Mouse (Mus musculus): Measurements from ENCODE around the gene Thtpa. TPM values are rescaled to one million over a fixed set of nuclear protein-coding genes. Genes with fewer than 3 reads are reported as not detected.

The Thtpa gene
- polyA plus RNA-seq, 1 experiment from 2014 or later = 16.4 TPM

GRCm38 (mm10) chr14:55081105-55081504 is 13.5 kb upstream of the Thtpa start:
- 22% methylated on average over 5 of the region's 5 CpGs for WGBS
- H3K9me3 ChIP-seq = no peaks in the 10 kb centered on the region
- no peak overlapping the region for H3K27ac ChIP-seq
- H3K4me1 ChIP-seq = peaks cover 33% of the 10 kb centered on the region
- no peaks in the 10 kb centered on the region for H3K36me3 ChIP-seq
- no peak for DNase-seq (ENCODE audit: low spot score)
- H3K4me3 ChIP-seq = no peak overlapping the region
- peaks cover 30% of the 10 kb centered on the region for H3K27me3 ChIP-seq (ENCODE audit: insufficient read depth, poor library complexity, severe bottlenecking)

- no peak for DNase-seq (ENCODE audit: low spot score)
- H3K36me3 ChIP-seq = no peaks in the 10 kb centered on the region
- H3K4me3 ChIP-seq = no peak overlapping the region
- H3K4me1 ChIP-seq = peaks cover 37% of the 10 kb centered on the region
- H3K9me3 ChIP-seq = no peaks in the 10 kb centered on the region
- peaks cover 8% of the 10 kb centered on the region; the same call in 1 of the 2 replicates for H3K27me3 ChIP-seq (ENCODE audit: insufficient read depth, poor library complexity, severe bottlenecking)
- no peak overlapping the region for H3K27ac ChIP-seq
- whole genome bisulfite sequencing = 68% methylated on average over 6 of the region's 6 CpGs
Observed at GRCm38 (mm10) chr14:55083481-55083880, 11.1 kb upstream of the Thtpa start.

DNA sequence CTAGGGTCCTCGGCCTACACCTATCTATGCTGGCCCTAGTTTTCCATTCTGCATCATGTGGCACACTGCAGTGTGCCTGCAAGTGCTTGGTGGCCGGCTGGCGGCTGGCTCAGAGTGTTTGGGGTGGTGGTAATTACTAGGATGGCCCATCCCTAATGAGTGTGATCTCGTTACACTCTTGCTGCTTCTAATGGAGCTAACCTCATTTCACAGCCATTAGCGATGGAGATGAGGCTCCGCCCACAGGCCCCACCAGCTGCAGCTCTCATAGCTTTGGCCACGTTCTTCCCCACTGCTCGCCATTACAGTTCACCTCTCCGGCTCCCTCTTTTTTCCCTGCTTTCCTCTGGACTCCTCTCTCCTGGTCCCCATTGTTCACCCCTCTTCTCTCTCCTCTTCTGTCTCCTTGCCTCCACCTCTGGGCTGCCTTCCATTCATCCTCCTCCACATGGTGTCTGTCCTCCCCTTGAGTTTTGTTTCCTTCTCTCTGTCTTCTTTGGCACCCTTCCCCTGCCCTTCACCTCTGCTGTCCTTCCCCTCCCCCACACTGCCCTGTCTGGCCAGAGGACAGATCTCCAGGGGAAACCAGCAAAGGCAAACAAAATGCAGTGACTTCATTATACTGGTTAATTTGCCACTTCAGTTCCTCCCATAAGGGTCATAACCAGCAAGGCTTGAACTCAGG is 9.1 kb upstream of the Thtpa start:
- Histone ChIP-seq H3K9me3 (no peaks in the 10 kb centered on the region), H3K4me3 (no peak overlapping the region), H3K27me3 (ENCODE audit: insufficient read depth, poor library complexity, severe bottlenecking) (no peaks in the 10 kb centered on the region), H3K36me3 (no peaks in the 10 kb centered on the region), H3K27ac (no peak overlapping the region), H3K4me1 (peaks cover 37% of the 10 kb centered on the region)
- 47% methylated on average over 9 of the region's 9 CpGs for WGBS
- no peak for DNase-seq (ENCODE audit: low spot score)

- Histone ChIP-seq H3K36me3 (no peaks in the 10 kb centered on the region), H3K4me3 (no peak overlapping the region), H3K27me3 (ENCODE audit: insufficient read depth, poor library complexity, severe bottlenecking) (no peaks in the 10 kb centered on the region), H3K27ac (no peak overlapping the region), H3K4me1 (peaks cover 42% of the 10 kb centered on the region), H3K9me3 (no peaks in the 10 kb centered on the region)
- DNase-seq (ENCODE audit: low spot score) = no peak
- 85% methylated on average over 6 of the region's 6 CpGs for WGBS
Observed at GRCm38 (mm10) chr14:55086009-55086514, 8.5 kb upstream of the Thtpa start.

GRCm38 (mm10) chr14:55089199-55089947 is 5.2 kb upstream of the Thtpa start:
- H3K4me1 ChIP-seq = peaks cover 53% of the 10 kb centered on the region
- no peak overlapping the region for H3K4me3 ChIP-seq
- WGBS = 43% methylated on average over 13 of the region's 13 CpGs
- no peaks in the 10 kb centered on the region for H3K36me3 ChIP-seq
- H3K27me3 ChIP-seq (ENCODE audit: insufficient read depth, poor library complexity, severe bottlenecking) = no peaks in the 10 kb centered on the region; the same call in 1 of the 2 replicates
- no peaks in the 10 kb centered on the region for H3K9me3 ChIP-seq
- peak overlapping the region; percentile 59; the same call in 1 of the 2 replicates for H3K27ac ChIP-seq
- DNase-seq (ENCODE audit: low spot score) = no peak

DNA sequence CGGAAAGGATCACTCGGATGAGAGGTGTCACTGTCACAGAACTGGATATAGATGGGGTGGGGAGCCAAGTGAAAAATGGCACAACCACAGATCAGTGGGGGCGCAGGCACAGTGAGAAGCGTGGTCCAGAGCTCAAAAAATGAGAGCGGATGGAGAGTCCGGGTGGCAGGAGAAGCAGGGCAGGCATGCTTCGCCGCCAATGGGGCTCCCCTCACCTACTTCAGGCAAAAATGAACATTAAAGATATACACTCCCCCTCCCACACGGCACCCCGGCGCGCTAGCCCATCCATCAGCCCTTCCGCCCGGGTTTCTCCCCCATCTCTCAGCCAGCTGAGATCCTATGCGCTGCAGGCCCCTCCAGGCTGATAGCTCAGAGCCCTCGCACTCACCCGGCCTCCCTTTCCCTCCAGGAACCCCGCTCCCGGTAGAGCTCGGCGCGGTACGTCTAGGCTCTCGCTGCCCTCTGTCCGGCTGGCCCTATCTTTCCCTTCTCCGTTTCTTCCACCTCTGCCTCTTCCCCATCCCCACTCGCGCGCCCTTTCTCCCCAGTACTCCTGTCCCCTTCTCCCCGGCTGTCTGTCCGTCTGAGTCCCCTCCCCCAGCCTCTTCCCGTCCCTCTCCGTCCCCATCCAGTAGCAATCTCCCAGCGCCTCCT is 3.2 kb upstream of the Thtpa start:
- peak overlapping the region; percentile 87 for H3K27ac ChIP-seq
- H3K4me1 ChIP-seq = peaks cover 55% of the 10 kb centered on the region
- no peaks in the 10 kb centered on the region; the same call in 1 of the 2 replicates for H3K27me3 ChIP-seq (ENCODE audit: insufficient read depth, poor library complexity, severe bottlenecking)
- no peak for DNase-seq (ENCODE audit: low spot score)
- peak overlapping the region; percentile 74 for H3K4me3 ChIP-seq
- no peaks in the 10 kb centered on the region for H3K9me3 ChIP-seq
- 5% methylated on average over 34 of the region's 34 CpGs for WGBS
- no peaks in the 10 kb centered on the region for H3K36me3 ChIP-seq

DNA sequence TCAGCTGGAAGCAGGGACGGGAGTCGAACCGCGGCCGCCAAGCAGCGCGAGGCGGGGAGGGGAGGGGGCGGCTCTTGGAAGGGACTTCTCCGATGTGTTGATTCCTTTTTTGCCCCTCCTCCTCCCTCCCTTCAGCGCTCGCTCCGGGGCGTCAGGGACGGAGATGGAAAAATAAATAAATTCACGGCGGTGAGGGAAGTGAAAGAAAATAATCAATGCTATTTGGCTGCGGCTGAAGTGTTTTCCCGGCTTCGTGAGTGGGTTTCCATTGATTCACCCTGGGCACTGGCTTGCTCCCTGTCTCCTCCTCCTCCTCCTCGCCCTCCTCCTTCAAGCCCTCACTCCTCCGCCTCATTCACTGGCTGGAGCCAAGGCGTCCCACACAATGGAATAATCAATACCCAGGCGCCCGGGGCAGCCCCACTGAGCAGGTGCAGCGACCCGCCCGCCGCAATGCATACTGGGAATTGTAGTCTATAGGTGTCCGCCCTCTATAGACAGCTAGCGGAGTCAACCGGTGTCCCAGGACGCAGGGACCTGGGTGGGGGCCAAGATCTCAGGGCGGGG is 2.5 kb upstream of the Thtpa start, which contains the start of gene Zfhx2:
TSS of gene Zfhx2 (minus strand) at position 314 of the 567 bp plus-strand sequence.
- Histone ChIP-seq H3K27me3 (ENCODE audit: insufficient read depth, poor library complexity, severe bottlenecking) (no peaks in the 10 kb centered on the region; the same call in 1 of the 2 replicates), H3K9me3 (no peaks in the 10 kb centered on the region), H3K36me3 (peaks cover 1% of the 10 kb centered on the region; the same call in 1 of the 2 replicates), H3K4me1 (peaks cover 62% of the 10 kb centered on the region), H3K4me3 (peak within 1 kb of the TSS; percentile 74), H3K27ac (peak within 1 kb of the TSS; percentile 87)
- DNase-seq (ENCODE audit: low spot score) = peak; percentile 97
- under 1% methylated on average over 34 of the region's 34 CpGs for WGBS

- Histone ChIP-seq H3K4me1 (peaks cover 52% of the 10 kb centered on the region), H3K36me3 (peaks cover 18% of the 10 kb centered on the region), H3K4me3 (0 out of 2 replicates have a peak overlapping the region, but pooled peaks have one; percentile 73), H3K27ac (no peak overlapping the region), H3K9me3 (no peaks in the 10 kb centered on the region), H3K27me3 (ENCODE audit: insufficient read depth, poor library complexity, severe bottlenecking) (no peaks in the 10 kb centered on the region; the same call in 1 of the 2 replicates)
- WGBS = 35% methylated on average over 6 of the region's 6 CpGs
- no peak for DNase-seq (ENCODE audit: low spot score)
Observed at GRCm38 (mm10) chr14:55093927-55094326, 657 bp upstream of the Thtpa start.

GRCm38 (mm10) chr14:55095263-55095662 is 679 bp downstream of the Thtpa start:
- no peak for DNase-seq (ENCODE audit: low spot score)
- H3K27me3 ChIP-seq (ENCODE audit: insufficient read depth, poor library complexity, severe bottlenecking) = no peaks in the 10 kb centered on the region; the same call in 1 of the 2 replicates
- H3K9me3 ChIP-seq = no peaks in the 10 kb centered on the region
- 64% methylated on average over 9 of the region's 9 CpGs for WGBS
- H3K36me3 ChIP-seq = peaks cover 20% of the 10 kb centered on the region
- peaks cover 43% of the 10 kb centered on the region for H3K4me1 ChIP-seq
- H3K4me3 ChIP-seq = peak overlapping the region; percentile 73
- peak overlapping the region; percentile 94 for H3K27ac ChIP-seq

GRCm38 (mm10) chr14:55095671-55096070 is 1.1 kb downstream of the Thtpa start:
- Histone ChIP-seq H3K27ac (peak overlapping the region; percentile 94), H3K36me3 (peaks cover 20% of the 10 kb centered on the region), H3K4me3 (peak overlapping the region; percentile 73), H3K27me3 (ENCODE audit: insufficient read depth, poor library complexity, severe bottlenecking) (no peaks in the 10 kb centered on the region; the same call in 1 of the 2 replicates), H3K9me3 (no peaks in the 10 kb centered on the region), H3K4me1 (peaks cover 42% of the 10 kb centered on the region)
- 59% methylated on average over 12 of the region's 12 CpGs for WGBS
- DNase-seq (ENCODE audit: low spot score) = no peak

- WGBS = 52% methylated on average over 9 of the region's 9 CpGs
- H3K36me3 ChIP-seq = peaks cover 20% of the 10 kb centered on the region
- no peaks in the 10 kb centered on the region for H3K9me3 ChIP-seq
- H3K27ac ChIP-seq = 0 out of 2 replicates have a peak overlapping the region, but pooled peaks have one; percentile 49
- no peak for DNase-seq (ENCODE audit: low spot score)
- peaks cover 38% of the 10 kb centered on the region for H3K4me1 ChIP-seq
- H3K27me3 ChIP-seq (ENCODE audit: insufficient read depth, poor library complexity, severe bottlenecking) = no peaks in the 10 kb centered on the region; the same call in 1 of the 2 replicates
- H3K4me3 ChIP-seq = no peak overlapping the region
Observed at GRCm38 (mm10) chr14:55096573-55097087, 2.0 kb downstream of the Thtpa start.

DNA sequence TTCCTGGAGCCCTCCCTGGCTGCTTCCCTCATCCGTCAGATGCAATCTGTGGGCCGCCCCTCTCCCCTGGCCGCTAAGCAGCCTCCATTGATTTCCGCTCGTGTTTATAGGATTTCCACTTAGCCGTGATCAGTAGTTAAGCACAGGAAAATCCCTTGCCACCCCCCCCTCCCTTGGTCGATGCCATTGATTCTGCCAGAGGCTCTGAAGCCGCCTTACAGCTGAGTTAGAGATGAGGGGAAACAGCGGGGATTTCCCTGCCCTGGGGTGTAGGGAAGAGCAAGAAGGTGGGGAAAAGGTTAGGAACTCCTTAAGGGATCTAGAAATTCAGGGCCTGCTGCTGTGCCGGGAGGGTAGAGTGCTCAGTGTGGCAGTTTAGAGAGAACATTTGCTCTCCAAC is 3.1 kb downstream of the Thtpa start:
- H3K4me1 ChIP-seq = peaks cover 33% of the 10 kb centered on the region
- H3K4me3 ChIP-seq = no peak overlapping the region
- H3K36me3 ChIP-seq = peaks cover 25% of the 10 kb centered on the region
- 65% methylated on average over 10 of the region's 10 CpGs for WGBS
- H3K9me3 ChIP-seq = no peaks in the 10 kb centered on the region
- no peak for DNase-seq (ENCODE audit: low spot score)
- peaks cover 3% of the 10 kb centered on the region; the same call in 1 of the 2 replicates for H3K27me3 ChIP-seq (ENCODE audit: insufficient read depth, poor library complexity, severe bottlenecking)
- peak overlapping the region; percentile 36; the same call in 1 of the 2 replicates for H3K27ac ChIP-seq

All from heart, embryonic 10.5 days (tissue).